Mouse (Mus musculus) midbrain, embryonic 14.5 days (tissue): Measurements from ENCODE around the gene Dcaf10. TPM values are rescaled to one million over a fixed set of nuclear protein-coding genes. Genes with fewer than 3 reads are reported as not detected.

Source experiments
- ATAC-seq: fragments of 200-750 bp; cut with Nextera tagmentation; 2 replicates; pipeline ENCODE4 v1.8.0; 2017; ENCODE audit warnings: moderate number of reproducible peaks, moderate library complexity; ENCODE audit not compliant: low FRiP score, low TSS enrichment
- DNase-seq: peaks from one replicate; pipeline ENCODE4 v3.0.0-alpha.2; 2015
- H3K27ac ChIP-seq: fragments of 300-500 bp; sonication (generic); replicated peaks from 2 replicates; pipeline ENCODE4 v1.5.1; 2014; ENCODE audit warnings: mild to moderate bottlenecking, low read depth, low read length, moderate library complexity
- H3K27me3 ChIP-seq: fragments of 300-500 bp; sonication (generic); 2 replicates; pipeline ENCODE4 v1.6.1; 2014; ENCODE audit warnings: low read length, control low read depth, mixed read lengths; ENCODE audit not compliant: control insufficient read depth, insufficient read depth
- H3K36me3 ChIP-seq: fragments of 300-500 bp; sonication (generic); 2 replicates; pipeline ENCODE4 v1.6.1; 2014; ENCODE audit warnings: low read length, control low read depth; ENCODE audit not compliant: control insufficient read depth, insufficient read depth
- H3K4me1 ChIP-seq: fragments of 300-500 bp; sonication (generic); 2 replicates; pipeline ENCODE4 v1.6.1; 2014; ENCODE audit warnings: mild to moderate bottlenecking, antibody characterized with exemption, low read length, control low read depth; ENCODE audit not compliant: control insufficient read depth, insufficient read depth
- H3K4me2 ChIP-seq: fragments of 300-500 bp; sonication (generic); 2 replicates; pipeline ENCODE4 v1.6.1; 2014; ENCODE audit warnings: mild to moderate bottlenecking, low read length, moderate library complexity
- H3K4me3 ChIP-seq: fragments of 300-500 bp; sonication (generic); replicated peaks from 2 replicates; pipeline ENCODE4 v1.5.1; 2014; ENCODE audit warnings: low read depth, low read length
- H3K9ac ChIP-seq: fragments of 300-500 bp; sonication (generic); replicated peaks from 2 replicates; pipeline ENCODE4 v1.6.1; 2014; ENCODE audit warnings: mild to moderate bottlenecking, low read length, moderate library complexity
- H3K9me3 ChIP-seq: fragments of 300-500 bp; sonication (generic); 2 replicates; pipeline ENCODE4 v1.6.1; 2016; ENCODE audit warnings: low read length, control low read depth, mixed read lengths; ENCODE audit not compliant: control insufficient read depth
- WGBS: fragments of 180-500 bp; shearing (Covaris S2); extraction: QIAGEN DNeasy Blood & Tissue Kit; methylation state at CpG from one replicate; pipeline ENCODE4 v1.1.7; 2014; 5-methylcytosine and 5-hydroxymethylcytosine counted together
- polyA plus RNA-seq: library from polyadenylated mRNA; unstranded; fragments of >200 nt; fragmentation: Nextera tagmentation; extraction: Ambion mirVana; gene quantifications from 2 replicates; pipeline ENCODE4 v1.2.1, GENCODE M21; 2014

The Dcaf10 gene
- polyA plus RNA-seq, 1 experiment from 2014 or later, result 14.6 TPM

DNA sequence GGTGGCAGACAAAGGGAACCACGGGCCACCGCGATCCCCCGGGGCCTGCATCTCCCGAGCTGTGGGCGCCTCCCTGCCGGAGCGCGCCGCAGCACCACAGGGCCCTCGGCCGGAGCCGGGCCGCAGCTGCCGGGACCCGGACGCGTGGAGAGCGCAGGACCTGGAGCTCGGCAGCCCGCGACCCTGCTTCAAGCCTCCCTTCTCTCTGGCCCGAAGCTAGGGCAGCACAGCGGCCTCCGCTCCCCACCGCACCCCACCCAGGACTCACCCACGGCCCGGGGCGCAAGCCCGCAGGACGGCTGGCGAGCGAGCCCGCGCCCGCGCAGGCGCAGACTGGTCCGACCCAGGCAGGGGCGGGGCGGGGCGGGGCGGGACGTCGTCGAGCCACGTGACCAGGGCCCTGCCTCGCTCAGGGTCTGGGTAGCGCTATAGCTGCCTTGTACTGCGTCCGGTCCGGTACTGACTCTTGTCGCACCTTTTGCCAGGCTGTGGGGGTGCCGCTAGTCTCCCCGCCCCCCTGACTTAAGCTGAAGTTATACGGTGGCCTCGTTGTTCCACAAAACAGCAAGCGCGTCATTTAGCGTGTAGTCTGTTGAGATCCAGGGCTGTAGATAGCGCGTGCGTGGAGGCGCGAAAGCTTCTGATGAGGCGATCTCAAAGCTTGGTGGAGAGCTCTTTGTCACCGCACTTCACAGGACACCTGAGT lies 66.7 kb downstream of the Dcaf10 start, which contains the start of gene Slc25a51:
Slc25a51 (minus strand) TSS at position 340 of the 706 bp plus-strand sequence.
- peaks cover 23% of the 10 kb centered on the region for H3K4me1 ChIP-seq
- no peaks in the 10 kb centered on the region for H3K27me3 ChIP-seq
- peaks cover 11% of the 10 kb centered on the region for H3K36me3 ChIP-seq
- H3K4me3 ChIP-seq, result peak within 1 kb of the TSS; percentile 98
- H3K9ac ChIP-seq, result peak within 1 kb of the TSS; percentile 96
- peak within 1 kb of the TSS; percentile 57 for H3K4me2 ChIP-seq
- WGBS, result under 1% methylated on average over 67 of the region's 67 CpGs
- DNase-seq, result peak; percentile 95
- no peaks in the 10 kb centered on the region for H3K9me3 ChIP-seq
- peak within 1 kb of the TSS; percentile 92 for H3K27ac ChIP-seq
- ATAC-seq, result peak; percentile 96

DNA sequence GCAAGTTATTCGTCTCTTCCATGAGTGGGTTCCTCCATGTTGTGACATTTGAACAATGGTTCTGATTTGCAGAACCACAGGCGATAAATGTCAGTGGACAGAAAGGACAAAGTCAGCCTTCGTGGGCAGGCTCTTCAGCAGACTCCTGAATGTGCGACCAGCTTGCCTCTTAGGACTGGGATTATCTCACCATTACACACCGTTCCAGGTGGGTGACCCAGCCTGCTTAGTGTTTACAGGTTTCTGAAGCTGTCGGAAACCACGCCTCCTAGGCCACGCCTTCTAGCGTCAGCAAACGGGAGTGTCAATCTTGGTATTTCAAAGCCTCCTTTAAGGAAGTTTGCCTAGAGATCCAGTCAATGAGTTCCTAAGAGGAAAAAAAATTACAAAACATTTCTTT lies 67.4 kb downstream of the Dcaf10 start:
- Histone ChIP-seq H3K4me3 (peak overlapping the region; percentile 98), H3K9me3 (no peaks in the 10 kb centered on the region), H3K27ac (peak overlapping the region; percentile 92), H3K36me3 (peaks cover 4% of the 10 kb centered on the region), H3K4me2 (peak overlapping the region; percentile 57), H3K9ac (peak overlapping the region; percentile 96), H3K4me1 (peaks cover 23% of the 10 kb centered on the region), H3K27me3 (no peaks in the 10 kb centered on the region)
- peak; percentile 27; the same call in 1 of the 2 replicates for ATAC-seq
- peak; percentile 81 for DNase-seq
- under 1% methylated on average over 10 of the region's 10 CpGs for WGBS

- Histone ChIP-seq H3K4me1 (peaks cover 21% of the 10 kb centered on the region), H3K9ac (no peak overlapping the region)
Measured at GRCm38 (mm10) chr4:45411181-45411790, 69.4 kb downstream of the Dcaf10 start.

GRCm38 (mm10) chr4:45412433-45413192 lies 70.7 kb downstream of the Dcaf10 start:
- Histone ChIP-seq H3K4me1 (peaks cover 8% of the 10 kb centered on the region; the same call in 1 of the 2 replicates), H3K27ac (no peak overlapping the region), H3K36me3 (no peaks in the 10 kb centered on the region), H3K9me3 (no peaks in the 10 kb centered on the region), H3K4me2 (no peak overlapping the region), H3K9ac (no peak overlapping the region), H3K27me3 (no peaks in the 10 kb centered on the region), H3K4me3 (no peak overlapping the region)
- WGBS, result 77% methylated on average over 16 of the region's 16 CpGs
- ATAC-seq, result no peak
- no peak for DNase-seq

More at GRCm38 (mm10) chr4:45411181-45411790, 69.4 kb downstream of the Dcaf10 start:
- ATAC-seq, result no peak
- Histone ChIP-seq H3K36me3 (no peaks in the 10 kb centered on the region), H3K27me3 (no peaks in the 10 kb centered on the region), H3K27ac (no peak overlapping the region), H3K9me3 (no peaks in the 10 kb centered on the region), H3K4me3 (no peak overlapping the region), H3K4me2 (no peak overlapping the region)
- 86% methylated on average over 8 of the region's 8 CpGs for WGBS
- DNase-seq, result no peak

DNA sequence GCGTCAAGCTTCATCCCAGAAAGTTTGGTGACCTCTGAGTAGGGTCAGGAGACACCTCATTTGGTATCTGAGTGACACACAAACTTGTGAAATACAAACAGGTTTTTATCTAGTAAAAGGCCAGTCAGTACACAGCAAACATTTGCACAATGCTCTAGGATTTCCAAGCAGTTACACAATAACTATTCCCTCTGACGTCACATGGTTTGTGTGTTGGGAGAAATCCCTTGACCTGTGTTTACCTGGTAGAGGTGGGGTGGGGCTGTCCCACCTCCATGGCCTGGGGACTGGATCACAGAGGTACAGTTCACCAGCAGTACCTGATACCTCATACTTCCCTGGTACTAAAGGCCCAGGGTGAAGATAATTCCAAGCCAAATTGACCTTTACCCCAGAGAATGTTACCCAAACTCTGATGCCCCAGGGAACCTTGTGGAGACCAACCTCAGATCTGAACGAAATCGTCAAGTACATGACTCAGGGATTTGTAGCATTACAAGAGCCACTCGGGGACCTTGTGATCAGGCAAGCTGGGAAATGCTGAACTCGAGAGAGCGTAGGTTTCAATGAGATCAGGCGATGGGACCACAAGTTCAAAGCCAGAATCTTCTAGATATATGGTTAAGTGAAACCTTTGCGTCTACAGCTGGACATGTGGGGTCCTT lies 71.9 kb downstream of the Dcaf10 start:
- H3K27ac ChIP-seq, result no peak overlapping the region
- H3K9ac ChIP-seq, result no peak overlapping the region
- peaks cover 6% of the 10 kb centered on the region; the same call in 1 of the 2 replicates for H3K4me1 ChIP-seq
- no peaks in the 10 kb centered on the region for H3K36me3 ChIP-seq
- no peak overlapping the region for H3K4me3 ChIP-seq
- H3K9me3 ChIP-seq, result no peaks in the 10 kb centered on the region
- DNase-seq (no peak), ATAC-seq (no peak)
- WGBS, result 86% methylated on average over 9 of the region's 9 CpGs
- H3K4me2 ChIP-seq, result no peak overlapping the region
- no peaks in the 10 kb centered on the region for H3K27me3 ChIP-seq

- WGBS, result 71% methylated on average over 7 of the region's 7 CpGs
- H3K9ac ChIP-seq, result no peak overlapping the region
- H3K9me3 ChIP-seq, result no peaks in the 10 kb centered on the region
- no peak overlapping the region for H3K27ac ChIP-seq
- DNase-seq (no peak), ATAC-seq (no peak)
- peaks cover 7% of the 10 kb centered on the region; the same call in 1 of the 2 replicates for H3K4me1 ChIP-seq
- H3K27me3 ChIP-seq, result no peaks in the 10 kb centered on the region
- H3K36me3 ChIP-seq, result no peaks in the 10 kb centered on the region
- H3K4me2 ChIP-seq, result no peak overlapping the region
- H3K4me3 ChIP-seq, result no peak overlapping the region
Measured at GRCm38 (mm10) chr4:45416314-45416713, 74.4 kb downstream of the Dcaf10 start.

DNA sequence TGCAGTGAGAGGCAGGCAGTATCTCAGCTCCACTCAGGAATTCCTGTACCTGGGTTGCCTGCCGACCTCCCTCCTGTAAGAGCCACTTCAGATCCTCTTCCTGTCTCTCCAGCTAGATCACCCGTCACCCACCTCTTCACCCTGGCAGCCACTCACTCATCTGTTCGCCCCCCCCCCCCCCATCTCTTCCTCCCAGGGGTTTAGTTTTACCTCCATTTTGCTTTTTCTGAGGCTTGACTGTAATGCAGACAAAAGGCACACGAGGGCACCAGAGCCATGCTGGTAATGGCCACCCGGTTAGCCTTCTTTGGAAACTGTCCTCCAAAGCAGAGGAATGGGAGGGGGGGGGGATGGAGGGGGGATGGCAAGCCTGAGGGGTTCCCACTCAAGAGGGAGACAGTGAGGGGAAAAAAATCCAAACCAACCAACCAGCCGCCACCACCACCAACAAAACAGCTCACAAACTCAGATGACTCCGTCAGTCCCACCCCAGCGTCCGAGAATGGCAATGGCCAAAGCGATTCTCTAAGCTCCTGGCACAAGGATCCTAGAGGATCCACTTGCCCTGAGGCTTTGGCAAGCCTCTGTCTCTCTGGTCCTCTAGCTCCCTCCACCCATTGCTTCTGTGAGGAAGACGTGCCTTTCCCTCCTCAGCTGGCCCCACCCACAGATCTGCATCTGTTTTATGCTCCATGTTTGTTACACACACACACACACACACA lies 76.5 kb downstream of the Dcaf10 start:
- no peak overlapping the region; the same call in 1 of the 2 replicates for H3K9ac ChIP-seq
- H3K36me3 ChIP-seq, result no peaks in the 10 kb centered on the region
- 13% methylated on average over 11 of the region's 11 CpGs for WGBS

GRCm38 (mm10) chr4:45419051-45419450 lies 77.2 kb downstream of the Dcaf10 start:
- no peak for ATAC-seq
- H3K36me3 ChIP-seq, result no peaks in the 10 kb centered on the region
- H3K27me3 ChIP-seq, result no peaks in the 10 kb centered on the region
- H3K4me3 ChIP-seq, result no peak overlapping the region
- DNase-seq, result no peak
- H3K27ac ChIP-seq, result no peak overlapping the region
- peaks cover 11% of the 10 kb centered on the region for H3K4me1 ChIP-seq
- no peak overlapping the region for H3K9ac ChIP-seq
- no peak overlapping the region for H3K4me2 ChIP-seq
- no peaks in the 10 kb centered on the region for H3K9me3 ChIP-seq
- 79% methylated on average over 4 of the region's 4 CpGs for WGBS

More for the DNA sequence above, 76.5 kb downstream of the Dcaf10 start:
- peaks cover 11% of the 10 kb centered on the region; the same call in 1 of the 2 replicates for H3K4me1 ChIP-seq
- peak; percentile 88 for DNase-seq
- H3K4me3 ChIP-seq, result no peak overlapping the region
- no peaks in the 10 kb centered on the region for H3K9me3 ChIP-seq
- peak overlapping the region; percentile 33 for H3K4me2 ChIP-seq
- H3K27ac ChIP-seq, result no peak overlapping the region
- ATAC-seq, result peak; percentile 62; the same call in 1 of the 2 replicates
- H3K27me3 ChIP-seq, result no peaks in the 10 kb centered on the region
